Mouse (Mus musculus) ES-E14 (cell line): Measurements from ENCODE around the gene Tst. TPM values are rescaled to one million over a fixed set of nuclear protein-coding genes. Genes with fewer than 3 reads are reported as not detected.

Experiments used
- DNase-seq: peaks from one replicate; pipeline ENCODE4 v3.0.0-alpha.2; 2013; ENCODE audit warnings: low read depth, low spot score
- H3K27ac ChIP-seq: 2 replicates; pipeline ENCODE4 v1.5.1; 2012; ENCODE audit warnings: low read depth, mild to moderate bottlenecking, low read length, moderate library complexity, mixed read lengths; ENCODE audit not compliant: poor library complexity, insufficient read depth, severe bottlenecking
- H3K36me3 ChIP-seq: 2 replicates; pipeline ENCODE4 v1.6.1; 2012; ENCODE audit warnings: mild to moderate bottlenecking, low read length, moderate library complexity, mixed read lengths; ENCODE audit not compliant: control insufficient read depth, poor library complexity, insufficient read depth, severe bottlenecking
- H3K4me1 ChIP-seq, 2 experiments: fragments of 150-350 bp in 1 of 2; sonication (generic) in 1 of 2; 2 replicates each; pipeline ENCODE4 v1.6.1; 2012; ENCODE audit warnings: low read length in 2 of 2, mild to moderate bottlenecking in 1 of 2, mixed read lengths in 1 of 2; ENCODE audit not compliant: control insufficient read depth in 2 of 2, insufficient read depth in 2 of 2, poor library complexity in 1 of 2
- H3K4me3 ChIP-seq, 2 experiments: fragments of 150-350 bp in 1 of 2; sonication (generic) in 1 of 2; 2 replicates each; pipeline ENCODE4 v1.5.1; 2012; ENCODE audit warnings: low read length in 2 of 2, low read depth in 1 of 2, mild to moderate bottlenecking in 1 of 2, mixed read lengths in 1 of 2; ENCODE audit not compliant: insufficient read depth in 1 of 2, poor library complexity in 1 of 2, severe bottlenecking in 1 of 2
- H3K9ac ChIP-seq: 2 replicates; pipeline ENCODE4 v1.6.1; 2012; ENCODE audit warnings: low read depth, mild to moderate bottlenecking, low read length, mixed read lengths; ENCODE audit not compliant: poor library complexity, insufficient read depth, severe bottlenecking
- H3K9me3 ChIP-seq: fragments of 150-350 bp; sonication (generic); 2 replicates; pipeline ENCODE4 v1.6.1; 2012; ENCODE audit warnings: low read depth, mild to moderate bottlenecking, low read length; ENCODE audit not compliant: control insufficient read depth, insufficient read depth
- CHD2 ChIP-seq: IDR thresholded peaks from 2 replicates; pipeline ENCODE4 v1.6.1; 2014; ENCODE audit warnings: mild to moderate bottlenecking, low read depth, low read length, inconsistent platforms
- HCFC1 ChIP-seq: IDR thresholded peaks from 2 replicates; pipeline ENCODE4 v1.6.1; 2012; ENCODE audit warnings: low read length, inconsistent platforms, borderline replicate concordance; ENCODE audit not compliant: insufficient read depth
- MAFK ChIP-seq: IDR thresholded peaks from 2 replicates; pipeline ENCODE4 v1.6.1; 2014; ENCODE audit warnings: mild to moderate bottlenecking, low read depth, low read length, inconsistent platforms; ENCODE audit not compliant: insufficient read depth
- ZC3H11A ChIP-seq: IDR thresholded peaks from 2 replicates; pipeline ENCODE4 v1.6.1; 2012; ENCODE audit warnings: low read depth, mild to moderate bottlenecking, inconsistent platforms, low read length, borderline replicate concordance
- ZNF384 ChIP-seq: IDR thresholded peaks from 2 replicates; pipeline ENCODE4 v1.6.1; 2012; ENCODE audit warnings: low read depth, low read length, inconsistent platforms
- in situ Hi-C, 2 experiments: fragments of 600-800 bp; cut with MboI; formaldehyde crosslinking; loops; one replicate each; pipeline ENCODE4 v1.15.1; 2025; ENCODE audit warnings: low sequenced_read_pairs in 2 of 2, inconsistent platforms in 1 of 2; ENCODE audit not compliant: unreplicated experiment in 2 of 2
- total RNA-seq: library from RNA; depleted of rRNA; stranded (reverse); fragments of 300-350 nt; gene quantifications from 2 replicates; pipeline ENCODE4 v1.2.3, GENCODE M21; 2012

Tst gene
- total RNA-seq, 1 experiment, result 14.9 TPM

GRCm38 (mm10) chr15:78403301-78403741 is 2.4 kb downstream of the Tst start:
- H3K4me3 ChIP-seq, result 0 out of 4 replicates have a peak overlapping the region, but pooled peaks of 1 of the 2 experiments have one; percentile 20
- H3K9me3 ChIP-seq, result no peaks in the 10 kb centered on the region
- in situ Hi-C loops, result no loop called here
- DNase-seq, result peak; percentile 37
- peak overlapping the region; percentile 26; the same call in 1 of the 2 replicates for H3K27ac ChIP-seq
- H3K36me3 ChIP-seq, result peaks cover 2% of the 10 kb centered on the region; the same call in 1 of the 2 replicates
- peaks cover 4 to 19% of the 10 kb centered on the region in 2 experiments; a peak in 2 of 4 replicates for H3K4me1 ChIP-seq
- TF ChIP-seq ZC3H11A, result no peak
- TF ChIP-seq HCFC1, result no peak
- TF ChIP-seq MAFK, result no peak
- TF ChIP-seq CHD2, result no peak
- TF ChIP-seq ZNF384, result no peak
- peak overlapping the region; percentile 30; the same call in 1 of the 2 replicates for H3K9ac ChIP-seq

- Histone ChIP-seq H3K4me1 (peaks cover 4 to 19% of the 10 kb centered on the region in 2 experiments; a peak in 2 of 4 replicates), H3K9me3 (no peaks in the 10 kb centered on the region), H3K36me3 (peaks cover 2% of the 10 kb centered on the region; the same call in 1 of the 2 replicates), H3K27ac (no peak overlapping the region), H3K4me3 (no peak overlapping the region), H3K9ac (no peak overlapping the region)
- in situ Hi-C loops, result no loop called here
- TF ChIP-seq HCFC1 (no peak), ZNF384 (no peak), MAFK (no peak), CHD2 (no peak)
- no peak for DNase-seq
Observed at GRCm38 (mm10) chr15:78402423-78402822, 3.3 kb downstream of the Tst start.

- no peak overlapping the region for H3K9ac ChIP-seq
- no peak overlapping the region for H3K4me3 ChIP-seq
- TF ChIP-seq MAFK (no peak), CHD2 (no peak), HCFC1 (no peak), ZNF384 (no peak), ZC3H11A (no peak)
- DNase-seq, result no peak
- no peak overlapping the region for H3K27ac ChIP-seq
- H3K36me3 ChIP-seq, result peaks cover 2% of the 10 kb centered on the region; the same call in 1 of the 2 replicates
- H3K4me1 ChIP-seq, result peaks cover 4 to 18% of the 10 kb centered on the region in 2 experiments; a peak in 2 of 4 replicates
- in situ Hi-C loops, result no loop called here
- no peaks in the 10 kb centered on the region for H3K9me3 ChIP-seq
Observed at GRCm38 (mm10) chr15:78401921-78402320, 3.8 kb downstream of the Tst start.

DNA sequence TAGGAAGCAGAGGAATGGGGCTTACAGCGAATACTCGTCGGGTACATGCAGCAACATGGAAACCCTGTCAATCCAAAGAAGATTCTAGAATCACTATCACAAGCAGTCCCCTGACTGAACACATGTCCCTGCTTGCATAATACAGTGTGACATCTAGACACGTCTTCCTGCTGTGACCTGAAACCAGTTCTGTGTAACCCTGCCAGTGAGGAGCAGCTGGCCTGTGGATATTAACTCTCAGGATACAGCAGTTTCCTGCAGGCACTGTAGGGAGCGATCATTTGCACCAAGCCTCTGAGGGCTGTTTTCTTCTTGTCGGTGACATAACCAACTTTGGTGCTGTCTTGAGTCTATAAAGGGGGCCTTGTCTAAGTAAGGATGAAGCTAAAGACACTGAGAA is 4.4 kb downstream of the Tst start:
- Histone ChIP-seq H3K4me1 (peaks cover 4 to 18% of the 10 kb centered on the region in 2 experiments; a peak in 2 of 4 replicates), H3K9me3 (no peaks in the 10 kb centered on the region)

More for the DNA sequence above, 4.4 kb downstream of the Tst start:
- no peak overlapping the region for H3K4me3 ChIP-seq
- DNase-seq, result no peak
- TF ChIP-seq ZC3H11A (no peak), MAFK (no peak), CHD2 (no peak), ZNF384 (no peak), HCFC1 (no peak)
- in situ Hi-C loops, result no loop called here
- H3K27ac ChIP-seq, result no peak overlapping the region
- no peak overlapping the region for H3K9ac ChIP-seq
- H3K36me3 ChIP-seq, result peaks cover 2% of the 10 kb centered on the region; the same call in 1 of the 2 replicates
